Mouse (Mus musculus) CD4-positive, CD25-positive, alpha-beta regulatory T cell, adult 2 months (primary cell): ENCODE measurements around the gene Slc25a30.
"Not testable (repeated sequence)": the region's sequence is repeated elsewhere in the genome, so short reads cannot be mapped to it uniquely, and the experiment has no call there.

Experiments used
- DNase-seq: peaks from one replicate; pipeline ENCODE4 v3.0.0-alpha.2; 2012; ENCODE audit warnings: low read depth, low spot score

Gene Slc25a30

DNA sequence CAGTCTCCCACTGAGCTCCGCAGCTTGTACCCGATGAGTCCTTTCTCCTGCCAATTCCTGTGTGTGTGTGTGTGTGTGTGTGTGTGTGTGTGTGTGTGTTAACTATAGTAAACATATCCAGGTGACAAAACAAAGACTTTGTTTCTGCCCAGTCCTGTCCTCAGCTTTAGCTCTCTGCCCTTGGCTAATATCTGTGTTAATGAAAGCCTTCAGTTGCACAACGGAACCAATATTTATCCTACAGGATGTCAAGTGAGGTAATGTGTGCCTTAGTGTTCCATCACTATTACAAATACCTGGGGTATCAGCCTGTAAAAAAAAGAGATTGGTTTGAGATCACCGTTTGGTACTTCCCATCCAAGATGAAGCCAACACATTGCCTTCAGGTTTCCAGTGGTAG, 6.3 kb upstream of the Slc25a30 start:
- DNase-seq = no peak

- DNase-seq = no peak
Measured at GRCm38 (mm10) chr14:75791372-75791771, 4.5 kb upstream of the Slc25a30 start.

DNA sequence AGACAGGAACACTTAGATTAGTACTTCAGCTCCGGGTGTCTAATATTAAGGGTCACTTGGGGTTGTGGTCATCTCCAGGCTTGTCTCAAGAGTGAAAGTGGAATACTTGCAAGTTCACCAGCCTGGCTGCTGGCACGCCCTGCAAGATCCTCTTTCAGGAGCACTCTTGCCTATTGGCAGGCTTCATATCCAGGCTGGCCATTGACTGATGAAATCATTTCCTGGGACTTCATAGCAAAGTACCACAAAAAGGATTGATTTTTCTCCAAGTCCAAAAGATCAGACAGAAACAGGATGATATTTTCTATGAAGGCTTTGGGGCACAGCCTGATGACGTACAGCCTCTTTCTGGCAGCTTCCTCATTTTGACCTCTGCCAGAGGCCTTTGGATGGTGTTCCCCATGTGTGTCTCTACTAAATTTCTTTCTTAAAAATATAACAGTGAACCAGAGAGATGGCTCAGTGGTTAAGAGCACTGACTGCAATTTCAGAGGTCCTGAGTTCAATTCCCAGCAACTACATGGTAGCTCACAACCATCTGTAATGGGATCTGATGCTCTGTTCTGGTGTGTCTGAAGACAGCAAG, 3.7 kb upstream of the Slc25a30 start:
- no peak for DNase-seq

GRCm38 (mm10) chr14:75789291-75789690, 2.5 kb upstream of the Slc25a30 start:
- DNase-seq = no peak

DNA sequence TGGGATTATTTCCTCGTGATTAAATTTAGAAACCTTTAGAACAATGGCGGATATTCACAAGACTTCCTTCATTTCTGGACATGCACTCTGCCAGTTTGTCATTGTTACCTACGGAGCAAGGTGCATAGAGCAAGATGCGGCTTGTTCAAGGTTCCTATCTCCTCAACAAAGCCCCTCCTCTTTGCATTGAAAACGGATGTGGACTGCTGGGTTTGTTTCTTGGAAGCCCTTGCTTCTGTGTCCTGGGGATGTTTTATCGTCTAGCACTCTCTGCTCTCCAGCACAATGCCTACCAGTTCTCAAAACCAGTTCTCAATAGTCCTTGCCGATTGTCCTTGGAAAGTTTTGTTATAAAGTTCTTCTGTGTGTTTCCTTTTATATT, 948 bp upstream of the Slc25a30 start:
- DNase-seq = peak; percentile 42

- DNase-seq = peak; percentile 76
Measured at GRCm38 (mm10) chr14:75786424-75786867, 391 bp downstream of the Slc25a30 start.

- DNase-seq = no peak
Measured at GRCm38 (mm10) chr14:75779913-75780312, 6.9 kb downstream of the Slc25a30 start.

DNA sequence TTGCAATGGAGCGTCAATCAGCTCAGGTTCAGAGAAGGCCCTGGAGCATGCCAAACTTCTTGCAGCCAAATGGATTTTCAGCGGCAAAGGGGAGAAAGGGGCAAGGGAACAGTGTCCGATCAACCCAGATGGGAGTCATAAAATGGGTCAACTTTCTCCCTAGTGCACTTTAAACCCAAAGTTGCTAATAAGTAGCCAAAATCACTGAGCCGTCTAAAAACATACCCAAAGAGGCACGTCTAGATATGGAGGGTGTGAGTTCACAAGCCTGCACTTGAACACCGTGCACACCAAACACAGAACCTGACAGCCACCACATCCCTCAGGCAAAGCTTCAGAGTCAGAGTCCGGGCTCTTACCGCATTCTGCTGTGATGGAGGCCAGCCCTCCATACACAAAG, 10.2 kb downstream of the Slc25a30 start:
- no peak for DNase-seq

- no peak for DNase-seq
Measured at GRCm38 (mm10) chr14:75773431-75773830, 13.4 kb downstream of the Slc25a30 start.

GRCm38 (mm10) chr14:75772407-75772806, 14.4 kb downstream of the Slc25a30 start:
- not testable (repeated sequence) for DNase-seq

DNA sequence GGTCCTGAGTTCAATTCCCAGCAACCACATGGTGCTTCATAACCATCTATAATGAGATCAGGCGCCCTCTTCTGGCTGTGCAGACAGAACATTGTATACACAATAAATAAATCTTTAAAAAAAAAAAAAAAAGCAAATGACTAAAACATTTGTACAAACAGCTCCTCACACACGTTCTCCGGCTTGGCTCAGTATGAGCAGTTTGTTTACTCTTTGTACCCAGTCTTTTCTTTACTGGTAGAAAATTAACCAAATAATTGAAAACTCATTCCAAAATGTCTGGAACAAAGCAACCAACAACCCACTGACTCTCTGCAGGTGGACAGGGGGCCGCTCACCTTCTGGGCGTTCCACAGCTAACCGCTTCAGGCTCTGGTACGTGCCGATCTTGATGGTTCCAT, 15.7 kb downstream of the Slc25a30 start:
- DNase-seq = peak; percentile 53

GRCm38 (mm10) chr14:75769334-75769733, 17.5 kb downstream of the Slc25a30 start:
- peak; percentile 76 for DNase-seq

GRCm38 (mm10) chr14:75768275-75768608, 18.6 kb downstream of the Slc25a30 start:
- no peak for DNase-seq

DNA sequence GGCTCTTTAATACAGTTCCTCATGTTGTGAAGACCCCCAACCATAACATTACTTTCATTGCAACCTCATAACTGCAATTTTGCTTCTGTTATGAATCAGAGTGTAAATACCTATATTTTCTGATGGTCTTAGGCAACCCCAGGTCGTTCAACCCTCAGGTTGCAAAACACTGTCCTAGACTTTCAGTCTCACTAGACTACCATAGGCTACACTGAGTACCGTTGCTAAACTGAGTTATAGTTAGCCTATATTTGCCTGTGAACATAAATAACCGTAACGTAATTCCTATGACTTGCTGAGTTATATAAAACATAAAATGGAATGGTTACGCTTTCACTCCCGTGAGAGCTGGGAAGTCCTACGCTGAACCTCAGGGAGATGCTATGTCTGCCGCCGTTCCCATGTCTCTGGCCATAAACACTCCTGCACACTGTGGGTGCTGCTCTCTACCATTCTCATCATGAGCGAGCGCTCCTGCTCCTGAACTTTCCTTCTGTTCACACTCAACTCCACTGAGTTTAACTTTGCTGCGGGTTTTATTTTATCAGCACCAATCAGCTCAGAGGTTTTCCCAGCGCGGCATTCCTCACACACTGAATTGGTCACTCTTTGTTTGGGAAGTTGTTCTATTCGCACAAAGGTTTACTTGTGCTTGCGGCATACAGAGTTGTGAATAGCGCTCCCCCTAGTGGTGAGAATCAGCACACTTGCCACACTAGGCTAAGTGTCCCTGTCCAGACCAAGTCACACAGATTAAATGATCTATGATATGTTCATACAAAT, 19.2 kb downstream of the Slc25a30 start:
- DNase-seq = peak; percentile 87

- peak; percentile 77 for DNase-seq
Measured at GRCm38 (mm10) chr14:75761028-75761805, 25.6 kb downstream of the Slc25a30 start.

- DNase-seq = no peak
Measured at GRCm38 (mm10) chr14:75758401-75758800, 28.4 kb downstream of the Slc25a30 start.

GRCm38 (mm10) chr14:75757821-75758220, 29.0 kb downstream of the Slc25a30 start:
- no peak for DNase-seq

- no peak for DNase-seq
Measured at GRCm38 (mm10) chr14:75756971-75757370, 29.9 kb downstream of the Slc25a30 start.

DNA sequence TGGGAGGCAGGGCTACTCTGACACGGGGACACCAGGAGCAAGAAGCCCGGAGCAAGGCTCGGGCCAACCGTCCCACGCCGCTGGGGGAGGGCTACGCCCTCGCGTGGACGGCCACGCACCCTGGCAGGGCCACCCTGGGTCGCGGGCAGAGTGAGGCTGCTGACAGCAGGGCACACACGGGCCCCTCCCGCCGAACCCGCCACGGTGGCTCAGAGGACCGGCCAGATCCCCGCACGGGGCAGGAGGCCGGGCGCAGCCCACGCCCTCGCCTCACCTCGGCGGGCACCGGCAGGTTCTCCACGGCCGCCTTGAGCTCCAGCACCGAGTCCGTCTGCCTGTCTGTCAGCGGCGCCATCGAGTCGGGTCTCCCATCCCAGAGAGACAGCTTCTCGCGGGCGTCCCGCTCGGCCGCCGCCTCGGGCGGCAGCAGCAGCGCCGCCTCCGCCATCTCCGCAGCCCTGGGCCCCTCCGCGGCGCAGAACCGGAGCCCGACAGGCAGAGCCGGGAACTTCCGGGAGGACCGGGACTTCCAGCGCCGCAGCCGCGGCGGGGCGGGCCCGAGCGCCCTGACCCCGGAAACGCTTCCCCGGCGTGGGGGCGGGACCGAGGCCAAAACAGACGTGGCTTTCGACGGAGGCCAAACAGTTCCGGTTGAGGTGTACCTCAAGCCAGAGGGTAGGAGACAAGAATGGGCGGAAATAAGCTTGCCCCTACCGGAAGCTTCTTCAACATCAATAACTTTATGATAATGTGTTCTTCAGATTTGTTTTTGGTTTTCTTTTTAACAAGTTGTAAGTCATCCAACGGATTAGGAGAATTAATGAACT, 32.6 kb downstream of the Slc25a30 start, which contains the start of gene Cog3:
Cog3 (minus strand) TSS at position 527 of the 827 bp plus-strand sequence.
- DNase-seq = peak; percentile 96

- DNase-seq = peak; percentile 39
Measured at GRCm38 (mm10) chr14:75753206-75753605, 33.6 kb downstream of the Slc25a30 start.

DNA sequence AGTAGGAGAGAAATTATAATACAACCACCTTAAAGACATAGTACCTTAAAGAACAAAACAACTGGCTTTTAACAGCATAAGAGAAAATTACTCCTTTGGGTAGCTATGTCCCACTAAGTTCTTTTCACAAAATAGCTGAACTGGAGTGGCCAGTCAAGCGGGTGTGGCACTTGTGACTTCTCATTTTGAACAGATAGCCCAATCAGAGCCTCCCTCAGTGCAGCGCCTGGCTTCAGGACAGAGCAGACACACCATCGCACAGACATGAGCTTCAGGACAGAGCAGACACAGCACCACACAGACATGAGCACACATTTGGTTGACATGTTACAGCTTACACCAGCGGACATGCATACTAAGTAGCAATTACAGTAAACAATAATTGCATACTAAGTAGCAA, 35.8 kb downstream of the Slc25a30 start:
- DNase-seq = no peak

DNA sequence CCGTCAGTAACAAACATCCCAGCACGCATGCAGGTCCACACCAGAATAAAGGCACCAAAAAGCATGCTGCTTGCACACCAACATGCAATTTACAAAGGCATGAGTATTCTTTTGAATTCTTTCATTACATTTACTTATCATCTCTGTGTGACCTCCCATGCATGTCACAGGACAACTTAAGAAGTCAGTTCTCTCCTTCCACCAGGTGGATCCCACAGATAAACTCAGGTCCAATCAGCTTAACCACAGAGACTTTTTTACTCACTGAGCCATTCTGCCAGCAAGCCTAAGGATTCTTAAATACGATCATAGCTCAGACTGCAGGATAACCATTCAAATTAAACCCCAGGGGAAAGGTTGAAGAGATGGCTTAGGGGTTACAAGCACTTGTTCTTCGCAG, 37.7 kb downstream of the Slc25a30 start:
- no peak for DNase-seq
